Mouse (Mus musculus) heart, embryonic 14.5 days (tissue): ENCODE data around the gene Rbm18. TPM values are rescaled to one million over a fixed set of nuclear protein-coding genes. Genes with fewer than 3 reads are reported as not detected.
A peak's percentile ranks its signal among the peaks of the same experiment; 100 is the strongest.

Source experiments
- ATAC-seq: fragments of 200-750 bp; cut with Nextera tagmentation; 2 replicates; pipeline ENCODE4 v1.8.0; 2017; ENCODE audit warnings: low read depth, moderate TSS enrichment; ENCODE audit not compliant: insufficient number of reproducible peaks, insufficient read depth, low FRiP score
- H3K27ac ChIP-seq, 2 experiments: fragments of 200-500 bp in 1 of 2; fragments of 300-500 bp in 1 of 2; sonication (generic) in 1 of 2; replicated peaks in 1 of 2; 2 replicates each; pipeline ENCODE4 v1.5.1; 2012 to 2014; ENCODE audit warnings: low read depth in 2 of 2, low read length in 2 of 2, control low read depth in 1 of 2, mild to moderate bottlenecking in 1 of 2, mixed read lengths in 1 of 2; ENCODE audit not compliant: control insufficient read depth in 1 of 2, insufficient read depth in 1 of 2
- H3K27me3 ChIP-seq: fragments of 300-500 bp; sonication (generic); 2 replicates; pipeline ENCODE4 v1.6.1; 2014; ENCODE audit warnings: mild to moderate bottlenecking, low read length, control low read depth; ENCODE audit not compliant: control insufficient read depth, insufficient read depth
- H3K36me3 ChIP-seq: fragments of 300-500 bp; sonication (generic); 2 replicates; pipeline ENCODE4 v1.6.1; 2014; ENCODE audit warnings: mild to moderate bottlenecking, control low read depth, low read length, mixed read lengths; ENCODE audit not compliant: control insufficient read depth, insufficient read depth
- H3K4me1 ChIP-seq, 2 experiments: fragments of 200-500 bp in 1 of 2; fragments of 300-500 bp in 1 of 2; sonication (generic) in 1 of 2; 2 replicates each; pipeline ENCODE4 v1.6.1; 2012 to 2014; ENCODE audit warnings: low read length in 2 of 2, control low read depth in 1 of 2, mixed read lengths in 1 of 2; ENCODE audit not compliant: control insufficient read depth in 2 of 2, insufficient read depth in 2 of 2
- H3K4me2 ChIP-seq: fragments of 300-500 bp; sonication (generic); 2 replicates; pipeline ENCODE4 v1.6.1; 2014; ENCODE audit warnings: mild to moderate bottlenecking, low read length
- H3K4me3 ChIP-seq, 2 experiments: fragments of 200-500 bp in 1 of 2; fragments of 300-500 bp in 1 of 2; sonication (generic) in 1 of 2; 2 replicates each; pipeline ENCODE4 v1.5.1; 2012 to 2014; ENCODE audit warnings: low read length in 2 of 2, mild to moderate bottlenecking in 2 of 2, control low read depth in 1 of 2, low read depth in 1 of 2, moderate library complexity in 1 of 2; ENCODE audit not compliant: control insufficient read depth in 1 of 2, insufficient read depth in 1 of 2
- H3K9ac ChIP-seq: fragments of 300-500 bp; sonication (generic); 2 replicates; pipeline ENCODE4 v1.6.1; 2014; ENCODE audit warnings: mild to moderate bottlenecking, low read length
- H3K9me3 ChIP-seq: fragments of 300-500 bp; sonication (generic); 2 replicates; pipeline ENCODE4 v1.6.1; 2016; ENCODE audit warnings: low read length, control low read depth; ENCODE audit not compliant: control insufficient read depth
- WGBS: fragments of 180-500 bp; shearing (Covaris S2); extraction: QIAGEN DNeasy Blood & Tissue Kit; methylation state at CpG from one replicate; pipeline ENCODE4 v1.1.7; 2014; 5-methylcytosine and 5-hydroxymethylcytosine counted together
- polyA plus RNA-seq: library from polyadenylated mRNA; unstranded; fragments of >200 nt; fragmentation: Nextera tagmentation; extraction: Ambion mirVana; gene quantifications from 2 replicates; pipeline ENCODE4 v1.2.1, GENCODE M21; 2014

Gene Rbm18
- polyA plus RNA-seq, 1 experiment from 2014 or later = 66.3 TPM

DNA sequence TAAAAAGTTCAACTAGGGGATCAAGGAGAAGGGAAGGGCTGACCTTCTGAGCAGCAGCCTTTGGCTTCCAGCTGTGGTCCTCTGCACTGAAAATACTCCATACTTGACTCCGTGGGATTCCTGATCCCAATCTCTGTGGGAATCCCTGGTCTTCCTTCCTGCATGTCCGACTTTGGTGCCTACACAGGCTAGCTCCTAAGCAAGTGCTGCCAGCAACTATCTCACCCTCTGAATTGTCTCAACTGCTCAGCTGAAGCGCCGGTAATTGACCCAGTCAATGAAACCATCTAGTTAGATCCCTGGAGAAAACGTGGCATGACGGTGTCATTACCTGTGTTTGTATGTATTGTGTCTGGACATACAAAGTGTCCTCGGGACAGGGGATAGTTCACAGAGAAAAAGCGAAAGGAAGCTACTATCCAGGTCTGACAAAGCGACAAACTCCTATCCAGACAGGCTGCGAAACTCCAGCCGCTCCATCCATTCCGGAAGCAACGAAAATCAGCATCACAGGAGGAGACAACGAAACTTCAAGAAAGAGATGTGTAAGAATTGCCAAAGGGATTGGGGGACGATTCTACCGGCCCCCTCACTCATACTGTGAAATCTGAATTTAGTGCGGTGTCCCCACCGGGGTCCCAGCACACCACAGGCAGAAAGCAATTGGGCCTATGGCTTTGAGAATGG, 39.3 kb downstream of the Rbm18 start:
- ATAC-seq = no peak
- H3K36me3 ChIP-seq = no peaks in the 10 kb centered on the region
- no peak overlapping the region for H3K4me2 ChIP-seq
- H3K4me1 ChIP-seq = peaks cover 4% of the 10 kb centered on the region in 2 experiments; a peak in 1 of 4 replicates
- no peaks in the 10 kb centered on the region for H3K9me3 ChIP-seq
- no peak overlapping the region for H3K9ac ChIP-seq
- no peak overlapping the region for H3K27ac ChIP-seq
- no peak overlapping the region for H3K4me3 ChIP-seq
- peaks cover 98% of the 10 kb centered on the region for H3K27me3 ChIP-seq
- WGBS = 8% methylated on average over 18 of the region's 18 CpGs

- Histone ChIP-seq H3K4me1 (peaks cover 11 to 15% of the 10 kb centered on the region in 2 experiments; a peak in 3 of 4 replicates), H3K9ac (no peak overlapping the region), H3K36me3 (no peaks in the 10 kb centered on the region), H3K27ac (no peak overlapping the region), H3K4me2 (no peak overlapping the region), H3K9me3 (no peaks in the 10 kb centered on the region), H3K4me3 (no peak overlapping the region), H3K27me3 (peaks cover 100% of the 10 kb centered on the region)
- ATAC-seq = no peak
- WGBS = 8% methylated on average over 31 of the region's 31 CpGs
Measured at GRCm38 (mm10) chr2:36093914-36094475, 42.6 kb downstream of the Rbm18 start.

DNA sequence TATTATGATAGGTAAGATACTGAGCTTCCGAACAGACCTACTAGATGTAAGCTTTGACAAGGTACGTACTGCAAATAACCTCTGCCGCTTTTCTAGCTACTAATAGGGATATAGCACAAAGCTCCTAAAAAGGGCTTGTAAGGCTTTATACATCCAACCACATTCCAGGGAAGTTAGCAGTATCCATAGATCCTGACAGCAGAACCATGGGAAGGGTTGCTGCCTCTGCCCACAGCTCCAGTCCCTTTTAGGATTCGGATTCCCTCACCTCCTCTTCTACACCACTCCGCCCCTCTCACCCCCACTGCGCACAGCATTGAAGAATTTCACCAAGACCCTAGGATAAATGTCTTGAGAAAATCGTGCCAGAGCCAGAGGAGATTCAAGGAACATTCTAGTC, 43.3 kb downstream of the Rbm18 start:
- Histone ChIP-seq H3K27ac (no peak overlapping the region), H3K9ac (no peak overlapping the region), H3K4me3 (no peak overlapping the region), H3K4me1 (peaks cover 11 to 15% of the 10 kb centered on the region in 2 experiments; a peak in 3 of 4 replicates), H3K4me2 (no peak overlapping the region), H3K9me3 (no peaks in the 10 kb centered on the region), H3K27me3 (peaks cover 100% of the 10 kb centered on the region), H3K36me3 (no peaks in the 10 kb centered on the region)
- no peak for ATAC-seq
- WGBS = 19% methylated on average over 7 of the region's 7 CpGs

- ATAC-seq = no peak
- Histone ChIP-seq H3K9ac (no peak overlapping the region), H3K4me1 (peaks cover 11 to 15% of the 10 kb centered on the region in 2 experiments; a peak in 3 of 4 replicates), H3K4me3 (no peak overlapping the region), H3K9me3 (no peaks in the 10 kb centered on the region), H3K4me2 (no peak overlapping the region), H3K36me3 (no peaks in the 10 kb centered on the region), H3K27ac (no peak overlapping the region), H3K27me3 (peaks cover 98% of the 10 kb centered on the region)
- WGBS = 16% methylated on average over 4 of the region's 4 CpGs
Measured at GRCm38 (mm10) chr2:36092748-36093147, 43.8 kb downstream of the Rbm18 start.

- peaks cover 98% of the 10 kb centered on the region for H3K27me3 ChIP-seq
- 0 out of 2 replicates have a peak overlapping the region, but pooled peaks have one; percentile 7 for H3K9ac ChIP-seq
- H3K9me3 ChIP-seq = no peaks in the 10 kb centered on the region
- H3K4me3 ChIP-seq = peak overlapping the region; percentile 44 to 48
- H3K27ac ChIP-seq = no peak overlapping the region
- WGBS = 2% methylated on average over 70 of the region's 70 CpGs
- peaks cover 11 to 15% of the 10 kb centered on the region in 2 experiments; a peak in 3 of 4 replicates for H3K4me1 ChIP-seq
- H3K4me2 ChIP-seq = peak overlapping the region; percentile 91
- peak; percentile 69 for ATAC-seq
- no peaks in the 10 kb centered on the region for H3K36me3 ChIP-seq
Measured at GRCm38 (mm10) chr2:36090853-36091741, 45.5 kb downstream of the Rbm18 start.

GRCm38 (mm10) chr2:36089190-36089589, 47.4 kb downstream of the Rbm18 start:
- Histone ChIP-seq H3K9ac (no peak overlapping the region), H3K4me2 (no peak overlapping the region), H3K27me3 (peaks cover 91% of the 10 kb centered on the region), H3K4me3 (no peak overlapping the region), H3K27ac (no peak overlapping the region), H3K9me3 (no peaks in the 10 kb centered on the region), H3K36me3 (no peaks in the 10 kb centered on the region), H3K4me1 (peaks cover 11 to 15% of the 10 kb centered on the region in 2 experiments; a peak in 3 of 4 replicates)
- 61% methylated on average over 3 of the region's 3 CpGs for WGBS
- ATAC-seq = no peak

DNA sequence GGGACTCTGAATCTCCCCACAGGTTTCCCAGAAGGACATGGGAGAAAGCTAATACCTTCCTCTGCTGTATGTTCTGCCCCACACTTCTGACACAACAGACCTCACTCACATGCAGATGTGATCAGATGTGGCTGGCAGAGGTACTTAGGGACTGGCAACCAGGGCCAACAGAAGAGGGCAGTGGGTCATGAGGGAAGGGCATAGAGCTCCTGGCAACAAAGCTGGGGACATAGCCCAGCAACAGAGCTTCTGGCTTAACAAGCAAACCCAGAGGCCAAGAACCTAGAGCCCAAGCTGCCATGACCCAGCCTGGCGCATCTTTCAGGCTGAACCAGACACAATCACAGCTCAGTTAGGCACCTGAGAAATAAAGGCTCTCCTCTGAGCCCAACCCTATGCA, 51.5 kb downstream of the Rbm18 start:
- Histone ChIP-seq H3K27ac (no peak overlapping the region), H3K4me3 (no peak overlapping the region), H3K9me3 (no peaks in the 10 kb centered on the region), H3K27me3 (peaks cover 57% of the 10 kb centered on the region), H3K36me3 (no peaks in the 10 kb centered on the region), H3K9ac (no peak overlapping the region), H3K4me1 (peaks cover 0 to 4% of the 10 kb centered on the region in 2 experiments; a peak in 1 of 4 replicates), H3K4me2 (no peak overlapping the region)
- no peak for ATAC-seq
- whole genome bisulfite sequencing = 62% methylated on average over 1 of the region's 1 CpGs
